Mouse (Mus musculus): ENCODE measurements around the gene Olfr1337. TPM values are rescaled to one million over a fixed set of nuclear protein-coding genes. Genes with fewer than 3 reads are reported as not detected.
"Not testable (repeated sequence)": the region's sequence is repeated elsewhere in the genome, so short reads cannot be mapped to it uniquely, and the experiment has no call there.

Olfr1337 gene
- not detected for total RNA-seq (2021)

DNA sequence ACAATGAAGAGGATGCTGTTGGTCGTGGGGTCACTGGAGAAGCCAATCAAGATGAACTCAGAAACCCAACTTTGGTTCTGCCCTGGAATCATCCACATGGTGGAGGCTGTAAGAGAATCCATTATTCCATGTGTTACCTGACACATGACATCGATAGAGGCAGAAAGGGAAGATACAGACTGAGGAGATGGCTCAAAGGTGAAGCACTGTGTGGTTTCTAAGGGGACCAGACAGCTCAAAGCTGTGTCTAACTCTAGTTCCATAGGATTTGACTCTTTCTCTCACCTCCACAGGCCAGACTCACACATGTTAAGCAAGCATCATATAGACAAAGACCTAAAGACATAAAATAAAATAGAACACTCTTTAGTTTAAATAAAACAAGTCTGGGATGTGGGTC is at the start of gene Olfr1337:
Gene Olfr1337, minus strand, starts transcription at position 101 of the 400 bp plus-strand sequence.
- DNase-seq (ENCODE audit: extremely low spot score in 1 of 2, low spot score in 1 of 2), result no peak

DNA sequence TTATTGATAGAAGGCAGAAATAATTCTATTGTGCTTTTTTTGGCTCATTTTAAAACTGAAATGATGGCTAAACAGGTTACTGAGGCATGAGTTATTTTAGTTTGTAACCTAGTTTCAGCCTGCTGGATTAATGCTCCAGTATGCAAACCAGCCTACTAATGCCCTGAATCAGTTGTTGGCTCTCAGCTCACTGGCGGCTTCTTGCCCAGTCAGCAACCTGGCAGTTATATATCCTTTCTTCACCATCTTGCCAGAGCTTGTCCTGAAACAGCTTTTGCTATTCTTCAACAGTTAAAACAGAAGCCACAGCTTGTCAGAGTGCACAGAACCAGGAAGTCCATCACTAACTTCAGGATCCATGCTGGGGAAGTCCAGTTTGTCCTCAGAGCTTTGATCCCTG is 36.5 kb upstream of the Olfr1337 start:
- DNase-seq (ENCODE audit: extremely low spot score in 1 of 2, low spot score in 1 of 2), result no peak

DNA sequence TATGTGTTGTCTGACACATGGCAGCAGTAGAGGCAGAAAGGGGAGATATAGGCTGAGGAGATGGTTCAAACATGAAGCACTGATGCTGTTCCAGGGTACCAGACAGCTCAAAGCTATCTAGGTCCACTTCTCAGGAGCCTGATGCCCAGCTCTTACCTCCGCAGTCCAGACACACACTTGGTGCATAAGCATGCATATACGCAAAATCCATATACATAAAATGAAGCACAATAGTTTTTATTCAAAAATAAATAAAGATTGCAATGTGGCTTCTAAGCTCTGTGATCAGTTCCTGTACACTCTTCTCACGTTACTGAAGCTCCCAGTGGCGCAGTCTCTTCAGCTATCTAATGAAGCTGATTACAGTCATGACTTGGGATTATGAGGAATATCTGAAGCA is 27.5 kb upstream of the Olfr1337 start, which contains the start of gene Olfr1335:
Gene Olfr1335, minus strand, starts transcription at position 101 of the 400 bp plus-strand sequence.
- no peak for DNase-seq (ENCODE audit: extremely low spot score in 1 of 2, low spot score in 1 of 2)

DNA sequence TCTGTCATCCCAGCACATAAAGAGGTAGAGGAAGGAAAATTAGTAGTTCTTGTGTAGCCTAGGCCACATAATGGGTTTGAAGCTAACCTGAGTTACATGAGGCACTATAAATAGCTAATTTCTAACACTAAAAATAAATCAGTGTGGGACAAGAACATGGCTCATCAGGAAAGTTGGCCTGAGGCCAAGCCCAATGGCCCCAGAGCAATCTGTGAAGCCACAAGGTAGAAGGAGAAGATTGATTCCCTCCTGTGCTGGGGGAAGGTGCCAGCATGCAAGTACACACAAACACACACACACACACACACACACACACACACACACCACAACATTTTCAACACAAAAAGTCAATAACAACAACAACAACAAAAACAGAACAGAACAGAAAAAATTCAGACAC is 10.4 kb upstream of the Olfr1337 start:
- not testable (repeated sequence) for DNase-seq (ENCODE audit: extremely low spot score in 1 of 2, low spot score in 1 of 2)

DNA sequence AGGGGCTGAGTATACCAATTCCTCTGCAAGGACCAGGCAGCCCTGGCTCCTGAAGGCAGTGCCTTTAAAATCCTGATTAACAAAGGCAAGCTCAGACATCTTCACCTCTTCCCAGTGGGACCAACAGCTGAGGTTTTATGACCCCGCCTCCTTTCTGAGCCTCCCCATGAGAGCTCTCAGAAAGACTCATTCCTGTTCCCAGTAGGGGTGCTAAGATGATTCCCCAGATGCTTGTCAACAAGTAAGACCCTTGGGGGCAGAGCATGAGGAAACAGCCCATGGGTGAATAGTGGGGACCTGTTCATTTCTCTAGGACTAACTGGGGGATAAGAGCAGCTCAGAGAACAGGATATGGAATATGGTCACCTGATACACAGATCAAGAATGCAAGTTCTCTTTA is 23.7 kb downstream of the Olfr1337 start, which contains the start of gene Olfr1338:
Gene Olfr1338, minus strand, starts transcription at position 101 of the 400 bp plus-strand sequence.
- no peak for DNase-seq (ENCODE audit: extremely low spot score in 1 of 2, low spot score in 1 of 2)

DNA sequence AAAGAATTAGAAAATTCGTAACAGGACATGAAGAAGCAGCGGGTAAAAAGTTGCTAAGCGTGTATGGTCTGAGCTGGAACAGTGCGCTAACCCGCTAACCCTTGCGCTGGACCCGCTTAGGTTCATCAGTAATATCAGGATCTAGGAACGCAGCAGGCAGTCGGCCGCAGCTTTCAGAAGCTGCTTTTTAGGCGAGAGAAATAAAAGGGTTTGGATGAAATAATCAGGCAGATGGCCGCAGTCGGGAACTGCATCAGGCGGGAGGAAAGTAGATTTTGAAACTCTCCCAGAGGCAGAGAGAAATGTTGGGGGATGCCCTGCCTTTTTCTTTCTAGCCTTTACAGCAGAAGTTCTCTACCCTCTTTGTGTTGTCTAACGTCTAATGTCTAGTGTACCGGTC is 40.5 kb downstream of the Olfr1337 start:
- no peak for DNase-seq (ENCODE audit: extremely low spot score in 1 of 2, low spot score in 1 of 2)

DNA sequence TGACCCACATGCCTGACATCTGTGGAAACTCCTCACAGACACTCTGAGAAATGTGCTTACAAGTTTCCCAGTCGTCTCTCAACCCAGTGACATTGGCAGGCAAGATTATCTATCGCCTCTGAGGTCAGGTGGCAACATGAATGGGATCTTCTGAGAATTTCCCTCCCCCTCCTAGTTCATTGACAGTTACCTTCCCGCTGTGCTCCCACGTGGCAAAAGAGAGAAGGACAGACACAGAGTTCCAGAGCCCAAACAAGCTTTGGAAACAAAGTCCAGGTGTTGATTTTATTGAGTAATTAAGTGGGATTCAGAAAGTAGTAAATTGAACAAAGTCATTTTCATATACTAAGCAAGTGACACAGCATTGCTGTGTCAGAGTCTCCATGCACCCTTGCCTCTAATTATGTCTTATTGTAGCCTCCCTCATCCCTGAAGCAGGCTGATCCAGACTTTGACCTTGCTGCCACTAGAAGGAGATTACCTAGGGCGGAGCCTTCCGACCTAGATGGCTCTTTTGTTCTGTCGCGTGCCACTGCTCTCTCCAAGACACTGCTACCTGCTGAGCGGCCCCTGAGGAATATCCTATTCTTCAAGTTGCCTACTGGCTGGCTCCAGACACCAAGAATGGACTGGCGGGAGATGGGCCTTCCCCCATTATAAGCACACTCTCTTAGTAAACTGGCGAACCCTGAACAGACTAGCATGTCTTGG is 41.2 kb downstream of the Olfr1337 start:
- no peak for DNase-seq (ENCODE audit: extremely low spot score in 1 of 2, low spot score in 1 of 2)

DNA sequence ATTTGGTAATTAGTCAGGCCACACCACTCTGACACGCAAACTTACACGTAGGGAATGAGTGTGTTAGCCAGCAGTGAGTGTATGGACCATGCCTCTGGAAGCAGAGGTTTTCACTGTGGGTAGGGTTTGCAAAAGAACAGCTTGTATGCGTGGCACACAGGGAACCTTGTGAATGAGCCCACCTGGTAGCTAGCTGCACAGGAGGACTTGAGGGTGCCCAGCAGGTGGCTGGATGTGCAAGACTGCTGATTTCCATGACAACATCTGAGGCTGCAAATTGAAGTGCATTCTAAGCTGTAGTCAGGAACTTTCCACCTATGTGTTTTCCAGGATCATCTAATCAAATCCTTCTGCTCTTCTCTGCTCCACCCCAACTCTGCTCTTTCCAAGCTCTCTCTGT is 42.8 kb downstream of the Olfr1337 start:
- no peak for DNase-seq (ENCODE audit: extremely low spot score in 1 of 2, low spot score in 1 of 2)

DNA sequence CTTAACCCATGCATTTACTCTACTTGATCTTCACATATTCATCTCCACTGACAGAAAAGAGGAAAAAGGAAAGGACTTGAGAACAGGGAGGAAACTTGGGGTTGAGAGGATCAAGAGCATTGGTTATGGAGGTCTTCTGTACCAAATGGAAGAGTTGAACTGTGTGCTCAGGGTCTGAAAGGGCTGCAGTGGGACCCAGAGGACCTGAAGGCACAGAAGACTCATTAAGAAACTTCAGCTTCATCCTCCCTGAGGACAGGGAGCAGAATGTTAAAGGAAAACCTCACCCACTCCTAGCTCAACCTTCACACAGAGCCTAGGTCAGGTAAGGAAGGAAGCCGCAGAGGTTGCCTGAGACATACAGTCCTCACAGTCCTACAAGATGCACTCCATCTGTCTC is 50.5 kb downstream of the Olfr1337 start, which contains the start of gene Olfr1339:
Gene Olfr1339, plus strand, starts transcription at position 301 of the 400 bp plus-strand sequence.
- DNase-seq (ENCODE audit: extremely low spot score in 1 of 2, low spot score in 1 of 2), result no peak

Other genes starting within 250 kb of the Olfr1337 start
- 10 to 100 TPM; 10.4 to 12.3 TPM for gene Tmem125, start 238.5 kb downstream of the Olfr1337 start, total RNA-seq (2021)
- under 1 TPM; 0.47 to 0.71 TPM for gene Cfap57, start 161.8 kb downstream of the Olfr1337 start, total RNA-seq (2021)
- 10 to 100 TPM; 56.0 to 65.6 TPM for gene Ebna1bp2, start 161.8 kb downstream of the Olfr1337 start, total RNA-seq (2021)
- gene Olfr62, start 123.6 kb downstream of the Olfr1337 start, total RNA-seq (2021), result not detected
- gene Olfr1342, start 89.8 kb downstream of the Olfr1337 start, total RNA-seq (2021), result not detected
- not detected for gene Olfr1341, start 79.1 kb downstream of the Olfr1337 start, total RNA-seq (2021)
- gene Olfr1340, start 62.4 kb downstream of the Olfr1337 start, total RNA-seq (2021), result not detected
- gene Olfr1339, start 50.4 kb downstream of the Olfr1337 start, total RNA-seq (2021), result not detected
- not detected for gene Olfr1338, start 23.8 kb downstream of the Olfr1337 start, total RNA-seq (2021)
- not detected for gene Olfr1335, start 27.4 kb upstream of the Olfr1337 start, total RNA-seq (2021)
- gene Olfr1333, start 53.7 kb upstream of the Olfr1337 start, total RNA-seq (2021), result not detected
- not detected for gene Olfr1331, start 82.1 kb upstream of the Olfr1337 start, total RNA-seq (2021)
- not detected for gene Olfr1330, start 106.0 kb upstream of the Olfr1337 start, total RNA-seq (2021)
- not detected for gene Olfr1329, start 134.9 kb upstream of the Olfr1337 start, total RNA-seq (2021)
- gene Olfr1328, start 156.0 kb upstream of the Olfr1337 start, total RNA-seq (2021), result not detected
- gene Lao1, start 179.0 kb upstream of the Olfr1337 start, total RNA-seq (2021), result 1 to 10 TPM in 1 of 2 experiments, under 1 TPM in 1; 0.96 to 1.1 TPM

Measured in layer of hippocampus, postnatal 25 days (tissue).